Mouse (Mus musculus): ENCODE data around the gene B4galt7. TPM values are rescaled to one million over a fixed set of nuclear protein-coding genes. Genes with fewer than 3 reads are reported as not detected.
A peak's percentile ranks its signal among the peaks of the same experiment; 100 is the strongest.
"Not testable (repeated sequence)": the region's sequence is repeated elsewhere in the genome, so short reads cannot be mapped to it uniquely, and the experiment has no call there.

The B4galt7 gene
- polyA plus RNA-seq, 1 experiment from 2014 or later = 29.1 TPM

DNA sequence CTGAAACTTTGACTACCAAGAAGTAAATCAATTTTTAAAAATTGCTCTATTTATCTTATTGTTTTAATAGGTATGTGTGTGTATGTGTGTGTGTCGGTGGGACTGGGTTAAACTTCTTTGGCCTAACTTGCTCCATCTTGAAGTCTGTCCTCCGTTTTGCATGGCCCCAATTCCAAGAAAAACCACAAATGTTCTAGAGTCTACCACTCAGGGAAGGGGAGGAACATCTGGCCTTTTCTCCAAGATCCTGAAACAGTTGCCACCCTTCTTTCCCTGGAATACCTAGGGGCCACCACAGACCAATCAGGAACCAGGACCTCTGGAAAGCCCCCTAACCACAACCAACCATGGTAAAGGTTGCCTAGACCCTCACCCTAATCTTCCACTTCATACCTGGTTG is 27.7 kb upstream of the B4galt7 start:
- Histone ChIP-seq H3K27ac (no peak overlapping the region), H3K9ac (no peak overlapping the region; the same call in 1 of the 2 replicates), H3K4me2 (no peak overlapping the region; the same call in 1 of the 2 replicates), H3K4me3 (no peak overlapping the region), H3K4me1 (peaks cover 16% of the 10 kb centered on the region), H3K9me3 (no peaks in the 10 kb centered on the region), H3K27me3 (no peaks in the 10 kb centered on the region), H3K36me3 (0 out of 2 replicates have a peak, but pooled peaks cover 5% of the 10 kb centered on the region)
- no peak for ATAC-seq (ENCODE audit: borderline replicate concordance, extremely low read depth, low FRiP score, low TSS enrichment)
- 86% methylated on average over 2 of the region's 2 CpGs for WGBS

DNA sequence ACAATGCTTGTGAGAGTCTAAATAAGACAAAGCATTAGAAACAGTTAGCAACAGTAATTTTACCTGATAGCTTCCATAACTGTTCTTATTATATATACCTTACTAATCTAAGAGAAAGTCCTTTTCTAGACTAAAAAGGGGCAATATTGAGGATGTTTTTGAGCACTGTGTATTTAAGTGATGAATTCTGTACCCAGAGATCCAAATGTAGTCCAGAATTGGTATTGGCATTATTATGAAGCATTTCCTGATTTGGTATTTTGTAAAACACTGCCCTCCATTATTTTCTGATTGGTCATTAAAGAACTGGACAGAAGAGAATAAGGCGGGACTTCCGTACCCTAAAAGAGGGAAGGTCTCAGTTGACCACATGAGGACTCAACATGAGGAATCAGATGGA is 26.3 kb upstream of the B4galt7 start, which contains the start of gene Tmed9:
TSS of gene Tmed9 (plus strand) at position 301 of the 400 bp plus-strand sequence.
- Histone ChIP-seq H3K4me1 (peaks cover 16% of the 10 kb centered on the region), H3K4me2 (no peak within 1 kb of the TSS), H3K36me3 (0 out of 2 replicates have a peak, but pooled peaks cover 1% of the 10 kb centered on the region), H3K9ac (no peak within 1 kb of the TSS), H3K4me3 (no peak within 1 kb of the TSS), H3K9me3 (no peaks in the 10 kb centered on the region), H3K27ac (no peak within 1 kb of the TSS), H3K27me3 (no peaks in the 10 kb centered on the region)
- 100% methylated on average over 2 of the region's 2 CpGs for WGBS
- no peak for ATAC-seq (ENCODE audit: borderline replicate concordance, extremely low read depth, low FRiP score, low TSS enrichment)

DNA sequence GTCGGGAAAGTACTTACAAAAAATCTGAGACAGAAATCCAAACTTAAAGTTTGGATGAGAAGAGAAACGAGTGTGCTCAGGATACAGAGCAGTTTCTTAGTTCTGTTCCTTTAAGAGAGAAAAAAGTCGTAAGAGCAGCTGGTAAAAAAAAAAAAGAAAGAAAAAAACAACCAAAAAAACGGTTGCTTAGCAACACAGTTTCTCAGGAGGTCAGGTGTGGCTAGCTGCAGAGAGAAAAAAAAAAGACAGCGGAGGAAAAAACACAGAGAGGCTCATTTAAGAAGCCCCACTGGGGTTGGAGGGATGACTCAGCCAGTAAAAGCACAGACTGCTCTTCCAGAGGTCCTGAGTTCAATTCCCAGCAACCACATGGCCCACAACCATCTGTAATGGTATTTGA is 25.4 kb upstream of the B4galt7 start:
- 70% methylated on average over 5 of the region's 5 CpGs for WGBS
- peaks cover 11% of the 10 kb centered on the region for H3K4me1 ChIP-seq
- no peaks in the 10 kb centered on the region for H3K36me3 ChIP-seq
- H3K27me3 ChIP-seq = no peaks in the 10 kb centered on the region
- H3K4me2 ChIP-seq = no peak overlapping the region
- H3K9ac ChIP-seq = no peak overlapping the region
- ATAC-seq (ENCODE audit: borderline replicate concordance, extremely low read depth, low FRiP score, low TSS enrichment) = no peak
- H3K27ac ChIP-seq = no peak overlapping the region
- H3K9me3 ChIP-seq = no peaks in the 10 kb centered on the region
- H3K4me3 ChIP-seq = no peak overlapping the region

DNA sequence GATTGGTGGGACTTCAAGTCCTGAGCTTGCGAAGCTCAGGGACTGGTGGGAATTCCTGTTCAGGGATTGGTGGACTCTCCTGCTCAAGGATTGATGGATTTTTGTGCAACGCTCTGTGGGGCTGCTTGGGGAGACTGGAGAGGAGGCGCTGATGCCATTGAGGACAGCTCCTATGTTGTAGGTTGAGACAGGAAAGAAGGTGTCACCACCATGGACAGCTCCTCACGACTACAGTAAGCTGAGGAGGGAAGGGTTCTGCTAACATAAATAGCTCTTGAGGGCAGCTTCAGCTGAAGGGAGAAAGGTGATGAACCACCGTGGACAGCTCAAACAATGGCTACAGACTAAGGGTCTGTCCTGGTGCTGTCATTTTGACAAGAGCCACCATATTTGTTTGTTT is 23.8 kb upstream of the B4galt7 start:
- H3K4me3 ChIP-seq = no peak overlapping the region
- no peak overlapping the region for H3K4me2 ChIP-seq
- ATAC-seq (ENCODE audit: borderline replicate concordance, extremely low read depth, low FRiP score, low TSS enrichment) = no peak
- no peaks in the 10 kb centered on the region for H3K36me3 ChIP-seq
- no peaks in the 10 kb centered on the region for H3K9me3 ChIP-seq
- no peak overlapping the region for H3K27ac ChIP-seq
- H3K4me1 ChIP-seq = peaks cover 4% of the 10 kb centered on the region; the same call in 1 of the 2 replicates
- WGBS = 49% methylated on average over 5 of the region's 5 CpGs
- no peak overlapping the region for H3K9ac ChIP-seq
- no peaks in the 10 kb centered on the region for H3K27me3 ChIP-seq

- not testable (repeated sequence) for H3K4me3 ChIP-seq; H3K9ac ChIP-seq; H3K9me3 ChIP-seq; H3K27me3 ChIP-seq; H3K27ac ChIP-seq; H3K4me2 ChIP-seq; H3K36me3 ChIP-seq; H3K4me1 ChIP-seq; ATAC-seq (ENCODE audit: borderline replicate concordance, extremely low read depth, low FRiP score, low TSS enrichment)
- WGBS = 78% methylated on average over 7 of the region's 7 CpGs
Measured at GRCm38 (mm10) chr13:55576872-55577271, 22.8 kb upstream of the B4galt7 start.

DNA sequence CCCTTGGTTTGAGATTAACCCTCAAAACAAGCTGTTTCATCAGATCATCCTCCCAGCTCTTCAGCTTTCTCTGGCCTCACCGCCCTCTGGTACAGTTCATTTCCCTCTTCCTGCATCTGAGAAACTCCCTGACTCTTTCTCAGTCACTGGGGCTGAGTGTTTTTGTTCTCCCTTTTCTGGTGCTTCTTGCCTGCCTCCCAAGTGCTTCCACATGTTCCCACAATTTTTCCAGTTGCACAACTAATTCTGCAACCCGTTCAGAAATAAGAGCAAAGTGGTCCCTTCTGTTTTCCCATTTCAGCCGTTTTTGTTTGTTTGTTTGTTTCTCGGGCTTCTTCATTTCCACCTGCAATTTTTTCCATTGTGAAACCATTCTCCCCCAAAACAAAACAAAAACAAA is 21.6 kb upstream of the B4galt7 start:
- no peaks in the 10 kb centered on the region for H3K4me1 ChIP-seq
- no peaks in the 10 kb centered on the region for H3K36me3 ChIP-seq
- no peaks in the 10 kb centered on the region for H3K27me3 ChIP-seq
- H3K9me3 ChIP-seq = no peaks in the 10 kb centered on the region
- H3K4me3 ChIP-seq = no peak overlapping the region
- no peak overlapping the region for H3K9ac ChIP-seq
- no peak overlapping the region for H3K27ac ChIP-seq
- 70% methylated on average over 4 of the region's 4 CpGs for WGBS
- no peak for ATAC-seq (ENCODE audit: borderline replicate concordance, extremely low read depth, low FRiP score, low TSS enrichment)
- H3K4me2 ChIP-seq = no peak overlapping the region

DNA sequence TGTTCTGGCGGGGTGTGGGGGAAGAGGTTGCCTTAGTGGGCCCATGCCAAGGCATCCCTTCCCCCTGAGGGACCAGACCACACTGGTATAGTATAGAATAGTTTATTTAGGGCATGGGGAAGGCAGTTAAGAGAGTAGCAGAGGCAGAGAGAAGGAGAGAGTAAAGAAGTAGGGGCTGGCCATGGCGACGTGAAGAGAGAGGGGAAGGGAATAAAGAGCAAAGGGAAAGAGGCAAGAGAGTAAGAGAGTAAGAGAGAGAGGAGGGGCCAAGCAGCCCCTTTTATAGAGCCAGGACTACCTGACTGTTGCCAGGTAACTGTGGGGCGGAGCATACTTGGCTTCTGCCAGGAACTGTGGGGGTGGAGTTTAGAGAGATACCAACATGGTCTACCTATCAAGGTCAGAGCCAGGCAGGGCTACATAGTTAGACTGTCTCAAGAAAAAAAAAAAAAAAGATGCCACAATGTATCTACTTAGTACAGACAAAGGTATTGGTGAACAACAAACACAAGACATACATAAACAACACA is 7.7 kb upstream of the B4galt7 start:
- H3K9ac ChIP-seq = no peak overlapping the region
- H3K4me1 ChIP-seq = peaks cover 12% of the 10 kb centered on the region
- WGBS = 64% methylated on average over 4 of the region's 4 CpGs
- no peak for ATAC-seq (ENCODE audit: borderline replicate concordance, extremely low read depth, low FRiP score, low TSS enrichment)
- H3K27me3 ChIP-seq = no peaks in the 10 kb centered on the region
- H3K27ac ChIP-seq = no peak overlapping the region
- H3K36me3 ChIP-seq = peaks cover 27% of the 10 kb centered on the region
- H3K4me3 ChIP-seq = no peak overlapping the region
- no peak overlapping the region for H3K4me2 ChIP-seq
- no peaks in the 10 kb centered on the region for H3K9me3 ChIP-seq

- Histone ChIP-seq H3K4me3 (peak overlapping the region; percentile 65), H3K27ac (peak overlapping the region; percentile 21; the same call in 1 of the 2 replicates), H3K36me3 (peaks cover 33% of the 10 kb centered on the region), H3K4me2 (peak overlapping the region; percentile 63), H3K9me3 (no peaks in the 10 kb centered on the region), H3K27me3 (no peaks in the 10 kb centered on the region), H3K4me1 (peaks cover 12% of the 10 kb centered on the region), H3K9ac (peak overlapping the region; percentile 75)
- peak; percentile 98 for ATAC-seq (ENCODE audit: borderline replicate concordance, extremely low read depth, low FRiP score, low TSS enrichment)
- WGBS = 4% methylated on average over 29 of the region's 29 CpGs
Measured at GRCm38 (mm10) chr13:55592512-55593253, 7.0 kb upstream of the B4galt7 start.

- Histone ChIP-seq H3K4me3 (peak overlapping the region; percentile 65), H3K9ac (peak overlapping the region; percentile 75), H3K4me1 (peaks cover 12% of the 10 kb centered on the region), H3K4me2 (peak overlapping the region; percentile 63), H3K36me3 (peaks cover 38% of the 10 kb centered on the region), H3K9me3 (no peaks in the 10 kb centered on the region), H3K27me3 (no peaks in the 10 kb centered on the region), H3K27ac (peak overlapping the region; percentile 21; the same call in 1 of the 2 replicates)
- ATAC-seq (ENCODE audit: borderline replicate concordance, extremely low read depth, low FRiP score, low TSS enrichment) = peak; percentile 47; the same call in 1 of the 2 replicates
- under 1% methylated on average over 31 of the region's 31 CpGs for WGBS
Measured at GRCm38 (mm10) chr13:55593254-55593747, 6.4 kb upstream of the B4galt7 start.

DNA sequence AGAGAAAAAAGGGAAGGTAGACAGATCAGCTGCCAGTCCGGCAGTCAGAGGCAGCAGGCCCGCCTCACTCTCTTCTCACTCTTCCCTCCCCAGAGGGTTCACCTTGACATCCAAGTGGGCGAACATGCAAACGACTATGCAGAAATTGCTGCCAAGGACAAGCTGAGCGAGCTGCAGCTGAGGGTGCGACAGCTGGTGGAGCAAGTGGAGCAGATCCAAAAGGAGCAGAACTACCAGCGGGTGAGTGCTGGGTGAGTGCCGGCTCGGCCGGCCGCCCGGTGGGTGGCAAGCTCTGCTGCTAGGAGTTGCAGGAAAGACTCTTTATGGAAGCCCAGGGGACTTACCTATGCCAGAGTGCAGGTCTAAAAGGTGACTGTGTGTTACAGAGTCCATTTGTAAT is 4.3 kb upstream of the B4galt7 start:
- Histone ChIP-seq H3K4me1 (peaks cover 18% of the 10 kb centered on the region), H3K9ac (no peak overlapping the region), H3K27me3 (no peaks in the 10 kb centered on the region), H3K4me2 (no peak overlapping the region), H3K4me3 (no peak overlapping the region), H3K36me3 (peaks cover 38% of the 10 kb centered on the region), H3K9me3 (no peaks in the 10 kb centered on the region), H3K27ac (no peak overlapping the region)
- WGBS = 86% methylated on average over 12 of the region's 12 CpGs
- no peak for ATAC-seq (ENCODE audit: borderline replicate concordance, extremely low read depth, low FRiP score, low TSS enrichment)

DNA sequence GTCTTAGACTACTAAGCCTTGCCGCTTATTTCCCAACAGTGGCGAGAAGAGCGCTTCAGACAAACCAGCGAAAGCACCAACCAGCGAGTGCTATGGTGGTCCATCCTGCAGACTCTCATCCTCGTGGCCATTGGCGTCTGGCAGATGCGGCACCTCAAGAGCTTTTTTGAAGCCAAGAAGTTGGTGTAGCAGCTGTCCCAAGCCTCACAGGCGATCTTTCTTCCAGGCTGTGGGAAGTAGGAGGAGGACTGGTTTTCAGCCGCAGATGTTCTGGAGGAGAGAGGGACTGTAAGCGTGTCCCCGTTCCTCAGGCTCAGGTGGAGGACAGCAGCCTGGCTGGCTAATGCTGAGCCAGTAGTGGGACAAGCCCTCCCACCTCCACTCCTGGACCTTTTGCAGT is 2.9 kb upstream of the B4galt7 start:
- H3K4me3 ChIP-seq = no peak overlapping the region
- no peak for ATAC-seq (ENCODE audit: borderline replicate concordance, extremely low read depth, low FRiP score, low TSS enrichment)
- peaks cover 28% of the 10 kb centered on the region for H3K4me1 ChIP-seq
- no peak overlapping the region for H3K27ac ChIP-seq
- no peaks in the 10 kb centered on the region for H3K27me3 ChIP-seq
- peaks cover 38% of the 10 kb centered on the region for H3K36me3 ChIP-seq
- 92% methylated on average over 12 of the region's 12 CpGs for WGBS
- no peak overlapping the region for H3K4me2 ChIP-seq
- no peak overlapping the region for H3K9ac ChIP-seq
- H3K9me3 ChIP-seq = no peaks in the 10 kb centered on the region

GRCm38 (mm10) chr13:55600657-55601056 is 961 bp downstream of the B4galt7 start:
- Histone ChIP-seq H3K4me2 (peak overlapping the region; percentile 79), H3K9ac (peak overlapping the region; percentile 88), H3K36me3 (peaks cover 24% of the 10 kb centered on the region), H3K27me3 (no peaks in the 10 kb centered on the region), H3K9me3 (no peaks in the 10 kb centered on the region), H3K27ac (no peak overlapping the region), H3K4me1 (peaks cover 17% of the 10 kb centered on the region), H3K4me3 (peak overlapping the region; percentile 89)
- ATAC-seq (ENCODE audit: borderline replicate concordance, extremely low read depth, low FRiP score, low TSS enrichment) = no peak
- WGBS = 15% methylated on average over 9 of the region's 9 CpGs

Measured in lung, embryonic 15.5 days (tissue).